Mouse (Mus musculus) skeletal muscle tissue, postnatal 0 days (tissue): ENCODE data around the gene Pim1. TPM values are rescaled to one million over a fixed set of nuclear protein-coding genes. Genes with fewer than 3 reads are reported as not detected.

Experiments
- polyA plus RNA-seq: library from polyadenylated mRNA; unstranded; fragments of >200 nt; fragmentation: Nextera tagmentation; extraction: Ambion mirVana; gene quantifications from 2 replicates; pipeline ENCODE4 v1.2.1, GENCODE M21; 2015

Pim1 gene
- polyA plus RNA-seq, result 14.2 and 14.9 TPM in 2 replicates

GRCm38 (mm10) chr17:29490713-29491581 is at the start of gene Pim1:
Gene Pim1 (plus strand): TSS chr17:29490753.

Other genes starting within 250 kb of the Pim1 start
- 39.0 and 44.8 TPM in 2 replicates for gene Ppil1, start 226.6 kb upstream of the Pim1 start, polyA plus RNA-seq
- gene BC004004, start 222.0 kb upstream of the Pim1 start, polyA plus RNA-seq, result 105 and 115 TPM in 2 replicates
- gene Pi16, start 173.1 kb upstream of the Pim1 start, polyA plus RNA-seq, result 11.8 and 15.1 TPM in 2 replicates
- gene Mtch1, start 142.8 kb upstream of the Pim1 start, polyA plus RNA-seq, result 185 and 194 TPM in 2 replicates
- 4.5 and 5.5 TPM in 2 replicates for gene Fgd2, start 129.8 kb upstream of the Pim1 start, polyA plus RNA-seq
- gene Gm17657, start 58.9 kb downstream of the Pim1 start, polyA plus RNA-seq, result not detected in 2 replicates
- gene Tbc1d22b, start 59.0 kb downstream of the Pim1 start, polyA plus RNA-seq, result 4.4 and 4.6 TPM in 2 replicates
- 0.12 and 0.33 TPM in 2 replicates for gene Tmem217, start 61.6 kb downstream of the Pim1 start, polyA plus RNA-seq
- gene Rnf8, start 124.0 kb downstream of the Pim1 start, polyA plus RNA-seq, result 39.4 and 41.7 TPM in 2 replicates
- 0.68 and 1.1 TPM in 2 replicates for gene Gm28043, start 124.1 kb downstream of the Pim1 start, polyA plus RNA-seq
- 64.7 and 69.2 TPM in 2 replicates for gene Cmtr1, start 169.8 kb downstream of the Pim1 start, polyA plus RNA-seq
- gene Ccdc167, start 226.3 kb downstream of the Pim1 start, polyA plus RNA-seq, result 3.2 and 4.1 TPM in 2 replicates